In genomic region chr5:102206953-102207352, GRCm38 (mm10) we compare ENCODE assay signal across 9 mouse cellular contexts.
DNase-seq lines count a peak whose midpoint lies in the region; ATAC-seq and TF ChIP-seq lines count a peak whose summit lies in the region.
"Had no signal": no experiment of that assay in that cellular context is flagged by ENCODE, and none has a peak within 500 bp of the region (broad histone marks: within the 10 kb centered on the region; RNA-seq: fewer than 3 reads in every experiment).

No protein-coding gene starts in this region.

- CTCF ChIA-PET in Patski (lab: Charles Lee), result interaction anchor here (0.6 to 3.7 kb wide), 16 partner anchors 17 to 668 kb away, joined by 3 to 23 read pairs (median 4); no protein-coding TSS in a partner anchor

- in situ Hi-C loops in Patski (cut with MboI; ENCODE audit: low pct_unique_long_range_greater_than_20kb), result loop anchor here (5.0 to 25.0 kb wide), 4 partner anchors 485 to 955 kb away; no protein-coding TSS in a partner anchor

- H3K9me3 ChIP-seq in hindbrain, embryonic 12.5 days (replicated peaks), result no peaks in the 10 kb centered on the region
- no peaks in the 10 kb centered on the region for H3K9me3 ChIP-seq in lung, embryonic 16.5 days (ENCODE audit: control insufficient read depth, low read length)
- H3K9me3 ChIP-seq: liver, embryonic 13.5 days had no signal

- no peak overlapping the region for H3K9ac ChIP-seq in hindbrain, embryonic 12.5 days
- H3K9ac ChIP-seq in lung, embryonic 16.5 days (ENCODE audit: low read length), result no peak overlapping the region
- H3K9ac ChIP-seq: liver, embryonic 13.5 days had no signal

- TF ChIP-seq CTCF in Patski (IDR thresholded peaks at IDR 0.05), result peak; percentile 90

- DNase-seq in Patski (ENCODE audit: low read depth, low spot score), result peak; percentile 10
- DNase-seq in cerebellum, postnatal 10 days, result peak; percentile 88 to 95
- peak; percentile 42 to 69 for DNase-seq in frontal cortex, postnatal 25 days (ENCODE audit: low spot score in 2 of 2)
- peak; percentile 80 for DNase-seq in layer of hippocampus, adult 9-10 months (ENCODE audit: low spot score)
- DNase-seq in ovary, postnatal 36 days (ENCODE audit: low spot score), result peak; percentile 42
- peak; percentile 73 for DNase-seq in thymus, postnatal 4 days
- DNase-seq: liver, embryonic 13.5 days had no signal

- peak overlapping the region; percentile 43 for H3K4me2 ChIP-seq in hindbrain, embryonic 12.5 days (replicated peaks)
- H3K4me2 ChIP-seq in lung, embryonic 16.5 days (ENCODE audit: low read depth, low read length), result peak overlapping the region; percentile 40
- H3K4me2 ChIP-seq: liver, embryonic 13.5 days had no signal

- H3K36me3 ChIP-seq in hindbrain, embryonic 12.5 days, result no peaks in the 10 kb centered on the region
- no peaks in the 10 kb centered on the region for H3K36me3 ChIP-seq in lung, embryonic 16.5 days (ENCODE audit: control insufficient read depth, insufficient read depth, low read length)
- H3K36me3 ChIP-seq: liver, embryonic 13.5 days had no signal

- no peak overlapping the region for H3K4me3 ChIP-seq in hindbrain, embryonic 12.5 days
- peak overlapping the region; percentile 26; the same call in 1 of the 2 replicates for H3K4me3 ChIP-seq in lung, embryonic 16.5 days (ENCODE audit: low read length)
- H3K4me3 ChIP-seq: liver, embryonic 13.5 days had no signal

- POLR2A ChIA-PET in Patski (lab: Charles Lee), result interaction anchor here (0.7 kb wide), 1 partner anchor 683 kb away, joined by 3 read pairs; no protein-coding TSS in a partner anchor

- no peak overlapping the region for H3K27ac ChIP-seq in hindbrain, embryonic 12.5 days
- no peak overlapping the region for H3K27ac ChIP-seq in lung, embryonic 16.5 days (ENCODE audit: low read length)
- H3K27ac ChIP-seq: liver, embryonic 13.5 days had no signal

- 3% methylated on average over 16 of the region's 16 CpGs for WGBS in hindbrain, embryonic 12.5 days
- WGBS in lung, embryonic 16.5 days, result 2% methylated on average over 16 of the region's 16 CpGs

- ATAC-seq in Patski, result peak; percentile 83
- peak; percentile 73; the same call in 1 of the 2 replicates for ATAC-seq in hindbrain, embryonic 12.5 days (ENCODE audit: low FRiP score)
- peak; percentile 87 for ATAC-seq in lung, embryonic 16.5 days (ENCODE audit: low read depth)

- H3K4me1 ChIP-seq in hindbrain, embryonic 12.5 days, result no peaks in the 10 kb centered on the region
- H3K4me1 ChIP-seq in lung, embryonic 16.5 days (replicated peaks; ENCODE audit: control insufficient read depth, insufficient read depth, low read length), result no peaks in the 10 kb centered on the region
- H3K4me1 ChIP-seq: liver, embryonic 13.5 days had no signal

- H3K27me3 ChIP-seq in Patski, result peaks cover 6% of the 10 kb centered on the region
- no peaks in the 10 kb centered on the region for H3K27me3 ChIP-seq in hindbrain, embryonic 12.5 days
- H3K27me3 ChIP-seq in lung, embryonic 16.5 days (ENCODE audit: control insufficient read depth, insufficient read depth, low read depth, low read length), result no peaks in the 10 kb centered on the region
- H3K27me3 ChIP-seq: liver, embryonic 13.5 days had no signal

Comparison
In these comparisons a context has a peak if more than half of its experiments do, and no peak if none do; other contexts are left out.
1. DNase-seq: peak in every context shown above with its lines; median percentile 92 in cerebellum, postnatal 10 days; 80 in layer of hippocampus, adult 9-10 months; 73 in thymus, postnatal 4 days; 56 in frontal cortex, postnatal 25 days; 42 in ovary, postnatal 36 days; 10 in Patski.